Mouse (Mus musculus) heart, postnatal 10 days (tissue): ENCODE results near the gene Trak1. TPM values are rescaled to one million over a fixed set of nuclear protein-coding genes. Genes with fewer than 3 reads are reported as not detected.

Experiments used
- DNase-seq, 2 experiments: peaks; one replicate each; pipeline ENCODE4 v3.0.0; 2021
- intact Hi-C: fragments of 180-260 bp; cut with DNase I; formaldehyde crosslinking; loops from one replicate; pipeline ENCODE4 v1.15.1; 2025
- total RNA-seq, 2 experiments: library from RNA; stranded (reverse); gene quantifications; 2 replicates each; pipeline ENCODE4 v1.2.3; 2021

Trak1 gene
- total RNA-seq, result 100 to 1,000 TPM; 334 to 336 TPM

DNA sequence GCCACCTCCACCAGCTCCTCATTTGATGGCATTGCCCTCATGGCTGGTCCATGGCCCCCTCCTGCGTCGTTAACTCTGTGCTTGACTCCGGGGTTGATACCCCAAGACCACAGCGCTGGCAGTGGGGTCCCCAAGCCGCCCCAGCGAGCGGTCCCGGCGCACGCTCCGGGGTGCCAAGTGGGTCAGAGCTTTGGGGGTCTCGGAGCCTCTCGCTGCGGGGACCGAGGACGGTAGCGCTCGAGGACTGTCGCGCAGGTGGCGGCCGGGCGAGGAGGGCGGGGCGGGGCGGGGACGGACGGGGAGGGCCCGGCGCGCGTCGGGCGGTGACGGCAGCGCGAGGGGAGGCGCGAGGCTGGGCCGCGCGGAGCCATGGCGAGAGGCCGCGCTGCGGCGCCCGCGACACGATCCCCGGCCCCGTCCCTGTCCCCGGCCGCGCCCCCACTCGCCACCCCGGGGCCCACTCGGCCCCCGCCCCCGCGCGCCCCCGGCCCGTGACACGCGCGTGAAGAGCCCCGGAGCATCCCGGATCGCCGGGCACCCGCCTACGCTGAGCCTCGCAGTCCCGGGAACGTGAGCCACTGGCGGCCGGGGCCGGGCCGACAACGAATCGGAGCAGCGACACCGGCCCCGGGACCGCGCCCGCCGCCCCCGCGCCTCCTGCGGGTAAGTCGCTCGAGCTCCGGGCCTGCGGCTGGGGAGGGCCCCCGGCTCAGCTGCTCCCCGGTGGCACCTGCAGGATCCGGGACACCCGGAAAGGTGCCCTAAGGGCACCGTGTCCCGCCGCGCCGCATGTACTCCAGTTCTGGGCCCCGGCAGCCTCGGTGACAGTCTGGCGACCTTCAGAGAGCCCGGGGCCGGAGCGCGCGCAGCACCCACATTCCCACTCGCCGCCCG, at the start of gene Trak1:
Gene Trak1, plus strand, starts transcription at position 332 of the 894 bp plus-strand sequence.
- DNase-seq, result peak; percentile 70 to 84
- intact Hi-C loops, result loop anchor here (2.0 to 5.0 kb wide), 2 partner anchors 55 to 75 kb away; no protein-coding TSS in a partner anchor

DNA sequence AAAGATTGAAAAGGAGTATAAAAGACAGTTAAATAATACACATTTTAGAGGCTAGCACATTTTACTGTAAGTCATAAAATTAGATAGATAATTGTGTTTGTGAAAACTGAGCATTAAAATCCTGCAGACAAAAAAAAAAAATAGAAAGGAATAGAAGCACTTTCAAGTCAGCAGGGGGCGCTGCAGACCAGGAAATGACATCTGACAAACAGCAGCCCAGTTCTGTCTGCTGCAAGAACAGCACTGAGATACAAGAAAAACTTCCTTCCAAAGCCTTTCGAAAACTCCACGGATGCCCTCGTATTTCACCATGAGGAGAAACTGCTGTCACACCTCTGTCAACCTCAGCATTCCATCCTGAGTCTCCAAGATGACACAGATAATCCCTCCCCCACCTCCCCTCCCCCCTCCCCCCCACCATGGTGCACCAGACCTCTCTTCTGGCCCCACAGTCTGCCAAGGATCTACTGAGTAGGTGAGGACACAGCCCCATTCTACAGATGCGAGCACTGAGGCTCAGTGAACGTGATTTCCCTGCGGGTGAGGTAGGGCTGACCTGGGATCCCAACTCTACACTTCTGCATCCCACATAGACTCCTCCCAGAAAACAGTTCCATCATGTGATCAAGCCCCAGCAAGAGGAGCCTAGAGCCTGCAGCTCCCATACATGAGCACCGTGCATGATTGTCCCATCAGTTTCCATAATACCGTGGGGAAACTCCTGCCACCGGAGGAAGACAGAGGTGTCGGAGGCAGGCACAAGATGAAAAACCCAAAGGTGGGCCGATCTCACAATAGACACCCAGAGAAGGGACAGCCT, 49.1 kb upstream of the Trak1 start:
- intact Hi-C loops, result loop anchor here (1.0 to 5.0 kb wide), 4 partner anchors 126 to 429 kb away; no protein-coding TSS in a partner anchor
- DNase-seq, result peak; percentile 87 to 94

DNA sequence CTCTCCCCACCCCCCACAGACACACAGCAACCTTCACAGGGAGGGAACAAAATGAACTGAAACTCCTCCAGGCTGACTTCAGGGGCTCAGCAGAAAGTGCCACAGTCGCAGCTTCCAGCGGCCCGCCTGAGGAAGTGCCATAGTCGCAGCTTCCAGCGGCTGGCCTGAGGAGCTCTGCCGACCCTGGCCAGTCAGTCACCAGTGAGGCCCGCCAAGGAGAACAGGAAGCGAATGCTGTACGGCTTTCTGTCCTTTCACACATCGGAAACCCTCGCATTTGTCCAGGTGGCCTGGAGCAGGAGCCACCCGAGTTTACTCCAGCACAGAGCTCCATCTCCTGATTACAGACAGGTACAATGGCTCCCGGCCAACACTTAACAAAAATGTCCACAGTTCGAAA, 47.5 kb upstream of the Trak1 start:
- DNase-seq, result peak in 1 of 2 experiments; percentile 15
- intact Hi-C loops, result loop anchor here (5.0 kb wide), 2 partner anchors 227 to 427 kb away; no protein-coding TSS in a partner anchor

DNA sequence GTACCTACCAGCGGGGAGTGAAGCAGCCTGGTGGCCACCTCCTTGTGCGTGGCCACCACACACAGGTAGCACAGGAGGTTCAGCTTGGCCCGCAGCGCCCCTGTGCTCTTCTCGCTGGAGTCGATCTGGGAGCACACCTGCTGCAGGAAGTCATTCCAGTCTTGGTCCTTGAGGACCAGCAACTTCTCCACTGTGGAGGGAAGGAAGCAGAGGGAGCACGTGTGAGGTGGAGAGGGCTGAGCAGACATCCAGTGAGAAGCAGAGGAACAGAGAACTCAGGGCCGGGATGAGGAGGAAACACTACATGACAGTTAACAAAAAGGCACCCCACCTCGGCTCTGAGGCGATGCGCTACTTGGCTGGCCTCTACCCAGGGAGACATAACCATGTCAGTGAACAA, 46.4 kb upstream of the Trak1 start:
- intact Hi-C loops, result no loop called here
- peak in 1 of 2 experiments; percentile 1 for DNase-seq

DNA sequence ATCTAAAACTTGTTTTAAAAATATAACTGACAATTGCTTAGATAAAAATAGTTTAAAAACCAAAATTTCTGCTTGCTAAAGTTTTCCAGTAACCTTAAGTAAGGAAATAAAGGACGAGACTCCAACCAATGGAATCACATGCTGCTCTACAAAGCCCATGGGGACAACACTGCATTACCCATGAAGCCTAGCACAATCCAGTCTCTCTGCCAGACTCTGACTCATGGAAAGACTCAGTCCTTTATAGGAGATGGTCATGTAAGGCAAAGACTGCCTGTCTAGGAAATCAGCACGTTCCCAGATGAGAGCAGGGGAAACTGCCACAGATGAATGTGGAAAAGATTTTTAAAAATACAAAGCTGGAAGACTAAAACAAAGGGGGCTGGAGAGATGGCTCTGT, 43.3 kb upstream of the Trak1 start:
- peak; percentile 76 to 77 for DNase-seq

DNA sequence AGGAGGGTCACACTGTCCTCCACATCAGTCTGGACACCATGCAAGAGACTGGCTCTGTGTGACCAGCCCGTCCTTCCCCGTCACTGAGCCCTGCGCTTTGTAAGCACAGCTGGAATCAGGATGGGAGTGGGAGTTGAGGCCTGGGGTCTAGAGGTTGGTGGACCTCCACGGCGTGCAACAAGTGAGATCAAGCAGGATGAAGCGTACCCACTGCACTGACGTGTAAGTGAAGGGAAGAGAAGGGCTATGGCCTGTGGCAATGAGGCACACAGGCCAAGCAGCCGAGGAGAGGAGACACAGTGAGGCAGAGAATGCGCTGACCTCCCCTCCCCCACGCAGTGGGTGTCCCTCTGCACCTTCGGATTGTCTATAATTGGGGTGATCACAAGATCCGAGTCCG, 42.5 kb upstream of the Trak1 start:
- DNase-seq, result no peak
- intact Hi-C loops, result no loop called here

More for the DNA sequence above, 43.3 kb upstream of the Trak1 start:
- intact Hi-C loops, result no loop called here

DNA sequence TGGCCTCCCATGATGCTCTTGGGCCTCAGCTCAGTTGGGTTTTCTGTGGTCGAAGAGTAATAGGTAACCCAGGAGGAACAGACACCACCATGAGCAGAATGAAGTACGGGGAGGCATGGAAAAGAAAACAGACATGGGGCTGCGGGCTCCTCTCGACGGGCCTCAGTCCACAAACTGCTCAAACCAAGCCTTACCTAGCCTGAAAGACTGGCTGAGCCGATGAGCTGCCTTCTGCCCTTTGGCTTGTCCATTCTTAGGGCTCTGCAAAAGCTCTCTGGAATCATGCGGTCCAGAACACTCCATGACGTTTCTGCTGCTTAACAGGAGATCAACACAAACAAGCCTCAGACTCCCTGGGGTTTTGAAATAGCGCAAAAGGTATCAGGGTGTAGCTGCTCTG, 40.2 kb upstream of the Trak1 start:
- intact Hi-C loops, result no loop called here
- DNase-seq, result no peak

DNA sequence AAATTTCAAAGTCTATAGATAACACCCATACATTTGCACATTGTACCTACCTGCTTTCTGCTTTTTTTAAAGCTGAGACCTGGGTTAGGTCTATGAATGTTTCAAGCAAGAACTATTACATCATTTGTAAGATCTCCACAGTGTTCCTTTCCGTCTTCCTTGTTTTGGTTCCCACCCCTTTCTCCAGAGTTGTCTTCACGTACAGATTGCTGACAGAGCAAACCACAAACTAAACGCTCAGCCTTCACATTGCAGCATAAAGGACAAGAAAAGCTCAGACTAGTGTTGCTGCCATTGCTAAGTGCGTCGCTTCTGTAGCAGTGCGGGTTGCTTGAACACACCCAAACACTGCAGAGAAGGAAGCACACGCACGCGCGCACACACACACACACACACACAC, 32.0 kb upstream of the Trak1 start:
- DNase-seq, result no peak
- intact Hi-C loops, result no loop called here

DNA sequence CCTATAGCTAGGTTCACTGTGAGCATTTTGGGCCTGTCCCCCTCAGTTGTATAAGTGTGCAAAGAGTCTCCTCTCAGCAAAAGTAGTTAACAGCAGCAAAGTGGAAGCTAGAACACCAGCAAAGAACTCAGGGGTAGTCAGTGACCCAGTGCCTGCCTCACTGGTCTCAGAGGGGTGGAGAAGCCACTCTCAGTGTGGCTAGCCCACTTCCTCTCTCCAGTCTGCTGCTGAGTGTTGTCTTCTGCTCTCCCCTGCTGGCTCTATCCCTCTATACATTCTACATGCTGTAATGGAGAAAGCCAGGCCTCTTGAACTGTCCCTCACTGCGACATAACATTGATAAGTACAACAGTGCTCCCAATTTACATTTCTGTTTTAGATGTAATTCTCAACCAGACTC, 26.2 kb upstream of the Trak1 start:
- intact Hi-C loops, result no loop called here
- DNase-seq, result no peak

DNA sequence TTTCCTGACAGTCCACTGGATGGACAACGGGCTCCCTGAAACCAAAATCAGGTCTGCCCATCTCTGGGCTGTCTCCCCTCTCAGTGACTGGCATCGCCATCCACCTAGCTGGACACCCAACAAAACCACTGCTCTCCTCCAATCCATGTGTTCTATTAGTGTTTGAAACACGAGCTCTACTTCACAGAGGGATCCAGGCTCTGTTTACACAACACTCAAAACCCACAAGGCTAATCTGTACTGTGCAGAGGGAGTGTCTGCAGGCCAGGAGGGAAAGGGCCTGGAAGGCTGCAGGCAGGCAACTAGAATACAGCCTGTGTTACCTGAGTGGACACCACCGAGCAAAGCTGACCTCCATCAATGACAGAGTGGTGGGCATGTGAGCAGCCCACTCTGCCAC, 25.7 kb upstream of the Trak1 start:
- intact Hi-C loops, result no loop called here
- no peak for DNase-seq

DNA sequence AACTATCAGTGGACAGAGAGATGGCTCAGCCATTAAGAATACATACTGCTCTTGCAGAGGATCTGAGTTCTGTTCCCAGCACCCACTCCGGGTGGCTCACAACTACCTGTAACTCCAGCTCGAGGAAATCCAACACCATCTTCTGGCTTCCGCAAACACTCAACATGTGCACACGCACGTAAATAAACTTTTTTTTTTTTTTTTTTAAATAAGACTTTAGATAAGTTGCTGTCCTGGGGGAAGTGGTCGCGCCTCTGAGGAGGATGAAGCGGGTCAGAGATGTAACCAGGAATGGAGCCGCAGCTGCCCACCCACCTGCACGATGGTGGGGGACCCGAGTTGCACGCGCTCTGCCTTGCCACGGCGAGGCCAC, 20.6 kb upstream of the Trak1 start:
- intact Hi-C loops, result loop anchor here (5.0 kb wide), 1 partner anchor 176 kb away; no protein-coding TSS in a partner anchor
- no peak for DNase-seq

DNA sequence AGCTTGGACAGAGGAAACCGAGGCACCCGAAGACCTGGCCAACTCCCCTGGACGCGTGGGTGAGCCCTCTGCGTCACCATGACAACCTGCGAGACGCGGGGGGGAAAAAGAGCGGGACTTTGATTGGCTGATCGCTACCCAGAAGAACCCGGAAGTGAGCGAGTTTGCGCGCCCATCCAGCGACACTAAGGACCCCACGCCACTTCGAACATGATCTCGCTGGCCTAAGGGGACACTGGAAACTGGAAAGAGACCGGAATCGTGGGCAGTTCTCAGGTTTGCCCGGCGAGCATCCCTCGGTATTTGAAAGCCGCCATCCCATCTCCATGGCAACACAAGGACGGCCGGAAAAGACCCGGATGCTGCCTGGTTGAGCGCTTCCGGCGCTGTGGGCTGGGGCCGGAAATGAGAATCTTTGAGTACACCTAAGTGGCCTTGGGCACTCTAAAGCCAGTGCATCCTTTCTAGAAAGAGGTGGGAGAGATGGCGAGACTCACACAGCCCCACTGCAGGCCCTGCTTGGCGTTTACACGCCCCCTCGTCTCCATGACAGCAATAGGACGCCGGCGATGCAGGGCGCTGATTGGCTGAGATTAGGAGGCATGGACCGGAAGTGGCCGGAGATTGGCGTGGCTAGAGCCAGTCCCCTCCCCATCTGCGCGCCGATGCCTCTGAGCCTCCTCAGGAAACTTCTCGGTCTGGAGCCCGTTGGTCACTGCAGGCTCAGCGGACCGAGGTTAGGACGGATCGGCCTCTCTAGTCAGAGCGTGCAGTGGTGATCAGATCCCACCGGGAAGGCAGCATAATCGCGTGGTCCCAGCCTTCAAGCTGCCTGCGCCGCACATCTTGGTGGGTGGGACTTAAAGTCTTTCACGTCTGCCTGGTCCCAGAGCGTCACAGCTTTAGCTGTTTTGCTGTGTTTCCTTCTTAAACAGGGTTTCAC, 19.9 kb upstream of the Trak1 start, which contains the start of gene Ulk4:
Gene Ulk4, minus strand, starts transcription at position 80 of the 943 bp plus-strand sequence.
- intact Hi-C loops, result loop anchor here (5.0 kb wide), 1 partner anchor 175 kb away; no protein-coding TSS in a partner anchor

DNA sequence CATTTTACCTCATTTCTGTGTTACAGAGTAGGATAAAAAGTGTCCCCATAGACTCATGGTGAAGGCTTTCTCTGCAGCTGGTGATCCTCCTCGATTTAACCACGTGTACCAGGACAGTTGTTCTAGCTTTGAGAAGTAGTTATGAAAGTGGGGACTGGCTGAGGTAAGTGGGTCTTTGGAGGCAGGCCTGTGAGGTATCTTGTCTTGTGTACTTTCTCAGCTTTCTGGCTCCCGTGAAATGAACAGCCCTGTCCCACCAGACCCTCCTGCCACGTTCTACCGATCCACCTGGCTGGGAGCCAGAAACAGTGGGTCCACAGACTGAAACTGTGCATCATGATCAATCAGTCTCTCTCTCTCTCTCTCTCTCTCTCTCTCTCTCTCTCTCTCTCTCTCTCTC, 18.1 kb upstream of the Trak1 start:
- DNase-seq, result no peak
- intact Hi-C loops, result loop anchor here (5.0 kb wide), 1 partner anchor 173 kb away; no protein-coding TSS in a partner anchor

More for the DNA sequence above, 19.9 kb upstream of the Trak1 start, which contains the start of gene Ulk4:
- DNase-seq, result peak; percentile 95 to 96

DNA sequence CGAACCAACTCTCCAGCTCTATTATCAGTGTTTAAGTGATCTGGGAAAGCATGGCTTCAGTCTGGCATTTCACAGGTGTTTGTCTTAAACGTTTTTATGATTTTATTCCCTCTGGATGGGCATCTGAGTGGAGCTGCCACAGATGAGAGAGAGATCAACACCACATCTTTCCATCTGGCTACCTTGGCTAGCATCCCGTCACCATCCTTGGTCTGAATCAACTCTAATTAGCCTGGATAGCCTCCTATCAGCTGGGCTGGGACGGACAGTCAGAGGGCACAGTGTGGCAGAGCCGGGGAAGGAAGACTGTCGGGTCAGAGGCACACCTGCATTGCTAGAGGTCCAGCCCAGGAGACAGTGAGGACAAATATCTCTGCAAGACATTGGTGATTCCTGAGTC, 15.4 kb upstream of the Trak1 start:
- no peak for DNase-seq
- intact Hi-C loops, result loop anchor here (1.0 kb wide), 1 partner anchor 92 kb away; no protein-coding TSS in a partner anchor

DNA sequence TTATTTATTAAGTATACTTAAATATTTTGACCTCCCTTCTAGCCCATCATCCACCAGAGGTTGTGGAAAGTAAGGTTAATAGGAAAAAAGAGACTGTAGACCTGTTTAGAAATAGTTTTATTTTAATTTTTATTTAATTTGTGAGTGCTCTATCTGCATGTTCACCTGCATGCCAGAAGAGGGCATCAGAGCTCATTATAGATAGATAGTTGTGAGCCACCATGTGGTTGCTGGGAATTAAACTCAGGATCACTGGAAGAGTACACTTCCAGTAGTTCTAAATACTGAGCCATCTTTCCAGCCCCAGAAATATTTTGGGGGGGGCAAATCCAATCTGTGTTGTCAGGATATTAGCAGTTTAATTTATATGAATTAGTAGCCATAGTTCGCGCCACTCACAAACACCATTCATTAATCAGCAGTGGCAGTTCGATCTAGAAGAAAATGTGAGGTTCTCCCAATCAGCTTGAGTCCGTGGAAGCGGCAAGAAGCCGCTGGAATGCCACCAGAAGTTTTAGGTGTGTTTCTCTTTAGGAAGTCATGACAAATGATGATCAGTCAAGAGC, 13.6 kb upstream of the Trak1 start:
- peak; percentile 29 to 38 for DNase-seq
- intact Hi-C loops, result no loop called here

DNA sequence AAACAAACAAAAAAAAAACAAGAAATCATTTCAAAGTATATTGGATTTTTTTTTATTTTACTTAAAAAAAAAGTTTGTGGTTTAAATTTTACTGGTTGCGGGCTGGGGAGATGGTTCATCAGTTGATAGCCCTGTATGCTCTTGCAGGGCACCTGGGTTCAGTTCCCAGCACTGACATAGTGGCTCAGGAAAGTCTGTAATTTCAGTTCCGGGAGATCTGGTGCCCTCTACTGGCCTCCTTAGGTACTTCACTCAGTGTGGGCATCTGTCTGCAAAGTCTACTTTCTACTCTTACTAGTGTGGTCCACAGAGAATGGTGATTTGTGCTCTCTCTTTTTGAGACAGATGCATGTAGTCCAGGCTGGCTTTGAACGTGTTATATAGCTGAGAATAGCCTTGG, 12.9 kb upstream of the Trak1 start:
- intact Hi-C loops, result no loop called here
- DNase-seq, result peak in 1 of 2 experiments; percentile 57

DNA sequence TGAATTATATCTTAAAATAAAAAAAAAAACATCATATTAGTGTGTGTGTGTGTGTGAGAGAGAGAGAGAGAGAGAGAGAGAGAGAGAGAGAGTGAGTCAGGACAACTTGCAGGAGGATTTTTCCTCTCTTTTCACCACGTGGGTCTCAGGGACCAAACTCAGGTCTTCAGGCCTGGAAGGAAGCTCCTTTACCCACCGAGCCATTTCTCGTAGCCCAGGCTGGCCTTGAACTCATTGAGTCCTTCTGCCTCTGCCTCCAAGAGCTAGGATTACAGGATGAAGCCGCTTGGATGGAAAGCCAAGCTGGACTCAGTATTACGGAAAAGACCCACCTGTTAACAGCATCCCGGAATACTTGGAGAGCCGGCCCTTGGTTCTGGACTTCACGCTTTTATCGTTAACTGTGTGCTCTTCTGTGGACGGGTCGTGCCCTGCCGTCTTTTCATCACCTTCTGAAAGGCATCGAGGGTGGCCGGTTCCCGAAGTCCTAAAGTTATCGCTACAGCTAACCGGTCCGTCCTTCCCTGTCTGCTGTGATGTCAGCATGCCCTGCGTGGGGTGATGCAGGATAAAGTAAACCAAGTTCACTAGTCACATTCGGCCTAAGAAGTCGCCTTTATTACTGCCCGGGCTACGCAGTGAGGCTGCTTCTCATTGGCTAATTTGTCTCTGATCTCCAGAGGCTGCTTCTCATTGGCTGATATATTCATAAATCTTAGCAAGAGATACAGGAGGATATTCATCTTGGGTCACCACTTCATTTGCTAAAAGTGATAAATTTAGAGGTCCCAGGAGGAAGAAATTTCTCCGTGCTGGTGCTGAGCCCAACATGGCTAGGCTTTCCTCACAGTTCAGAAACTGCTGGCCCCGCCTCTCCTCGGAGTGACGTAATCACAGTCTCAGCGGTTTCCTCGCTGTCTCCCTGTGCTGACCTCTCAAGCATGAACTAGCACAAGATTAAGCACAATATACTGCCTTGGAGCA, 11.7 kb upstream of the Trak1 start:
- intact Hi-C loops, result no loop called here
- peak; percentile 83 to 85 for DNase-seq

DNA sequence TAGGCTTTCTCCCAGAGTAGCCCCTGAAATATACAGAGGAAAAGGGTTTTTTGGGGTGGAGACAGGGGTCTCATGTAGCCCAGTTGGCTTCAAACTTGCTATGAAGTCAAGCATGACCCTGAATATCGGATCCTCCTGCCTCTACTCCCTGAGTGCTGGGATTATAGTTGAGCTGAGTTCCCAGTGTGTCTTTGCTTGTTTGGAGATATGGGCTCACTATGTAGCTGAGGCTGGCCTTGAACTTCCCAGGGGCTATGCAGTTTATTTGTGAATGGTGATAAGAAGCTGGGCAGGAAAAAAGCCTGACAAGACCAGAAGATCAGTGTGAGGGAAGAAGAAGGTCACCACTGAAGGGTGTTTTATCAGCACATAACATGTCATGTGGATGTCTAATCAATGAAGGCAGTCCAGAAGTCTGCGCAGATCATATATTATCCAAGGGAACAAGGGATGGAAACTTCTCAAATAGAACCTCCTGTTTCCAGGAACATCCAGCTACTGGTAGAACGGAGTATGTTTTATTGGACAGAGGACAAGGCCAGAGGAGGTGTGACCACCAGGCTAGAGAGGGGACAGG, 10.9 kb upstream of the Trak1 start:
- intact Hi-C loops, result no loop called here
- no peak for DNase-seq
